Comparison of ENCODE assay signal across 8 mouse cellular contexts in the genomic region with DNA sequence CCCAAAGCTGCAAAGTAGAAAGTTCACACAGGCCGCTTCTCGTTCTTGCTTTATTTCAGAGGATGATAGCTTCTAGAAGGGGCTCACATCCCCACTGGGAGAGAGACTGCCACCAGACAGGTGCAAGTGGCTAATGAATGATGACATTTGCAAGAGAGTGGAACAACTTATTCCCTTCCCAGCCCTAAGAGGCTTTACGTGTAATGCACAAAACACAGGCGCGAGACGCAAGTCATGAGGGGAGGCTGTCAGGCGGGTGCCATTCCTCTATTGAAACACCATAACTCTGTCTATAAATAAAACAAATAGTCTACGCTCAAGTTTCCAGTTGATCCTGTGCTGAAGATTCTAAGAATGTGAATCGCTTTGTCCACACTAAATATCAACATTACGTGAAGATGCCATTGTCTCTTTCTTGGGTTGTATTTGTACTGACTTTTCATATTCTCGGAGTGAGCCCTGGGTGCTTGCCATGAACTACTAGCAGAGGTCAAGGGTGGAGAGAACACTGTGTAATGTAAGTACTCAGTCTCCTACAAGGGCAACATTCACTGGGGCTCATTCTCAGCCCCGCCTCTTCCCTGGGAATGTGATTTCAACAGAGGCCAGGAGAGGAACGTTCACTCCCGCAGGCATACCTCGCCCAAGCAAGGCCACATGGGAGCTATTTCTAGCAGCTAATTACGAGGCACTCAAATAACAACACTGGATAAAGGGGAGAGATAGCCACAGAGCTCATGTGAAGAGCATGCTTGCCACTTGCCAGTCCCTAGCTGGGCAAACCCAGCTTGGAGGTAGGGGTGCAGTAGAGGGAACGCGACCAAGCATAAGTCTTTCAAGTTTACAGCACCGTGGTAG.
DNase-seq lines count a peak whose midpoint lies in the region; ATAC-seq and TF ChIP-seq lines count a peak whose summit lies in the region.

No protein-coding gene starts in this region.

- no peak overlapping the region for H3K27ac ChIP-seq in liver, adult 2 months (replicated peaks; ENCODE audit: insufficient read depth, low read depth, low read length)
- H3K27ac ChIP-seq in liver, embryonic 11.5 days (ENCODE audit: low read depth, low read length): no peak overlapping the region
- H3K27ac ChIP-seq in kidney, embryonic 15.5 days: peak overlapping the region; percentile 67

- peak; percentile 4 for DNase-seq in liver, adult 2 months (ENCODE audit: extremely low read depth, low read depth, low spot score)
- DNase-seq in liver, embryonic 11.5 days (ENCODE audit: low spot score): no peak
- peak; percentile 99 for DNase-seq in heart, adult 11 months
- peak; percentile 61 for DNase-seq in mesoderm, embryonic 11.5 days (ENCODE audit: low read depth, low spot score)
- no peak for DNase-seq in left cerebral cortex, postnatal 4 days
- no peak for DNase-seq in cerebellum, postnatal 36 days

- no peak overlapping the region for H3K9ac ChIP-seq in liver, adult 2 months (ENCODE audit: low read depth, low read length)
- no peak overlapping the region for H3K9ac ChIP-seq in liver, embryonic 11.5 days (ENCODE audit: low read depth, low read length)
- H3K9ac ChIP-seq in kidney, embryonic 15.5 days: no peak overlapping the region

- H3K9me3 ChIP-seq in liver, embryonic 11.5 days (ENCODE audit: control insufficient read depth, low read length): no peaks in the 10 kb centered on the region
- no peaks in the 10 kb centered on the region for H3K9me3 ChIP-seq in kidney, embryonic 15.5 days (replicated peaks)

- TF ChIP-seq CTCF in liver, adult 2 months (IDR thresholded peaks at IDR 0.05; ENCODE audit: low read depth, low read length): no peak

- no peaks in the 10 kb centered on the region for H3K79me2 ChIP-seq in liver, adult 2 months (ENCODE audit: control insufficient read depth, insufficient read depth, low read length)

- TF ChIP-seq POLR2A in liver, adult 2 months (IDR thresholded peaks at IDR 0.05; ENCODE audit: extremely low read depth, insufficient read depth, low read length): no peak

- H3K27me3 ChIP-seq in liver, adult 2 months (ENCODE audit: control insufficient read depth, insufficient read depth, low read length): no peaks in the 10 kb centered on the region
- H3K27me3 ChIP-seq in liver, embryonic 11.5 days (replicated peaks; ENCODE audit: control insufficient read depth, insufficient read depth, low read length): no peaks in the 10 kb centered on the region
- H3K27me3 ChIP-seq in kidney, embryonic 15.5 days: 0 out of 2 replicates have a peak, but pooled peaks cover 3% of the 10 kb centered on the region

- WGBS in liver, adult 2 months: 81% methylated on average over 19 of the region's 19 CpGs
- WGBS in liver, embryonic 11.5 days: 80% methylated on average over 19 of the region's 19 CpGs
- WGBS in kidney, embryonic 15.5 days: 53% methylated on average over 19 of the region's 19 CpGs

- H3K4me3 ChIP-seq in liver, adult 2 months (ENCODE audit: insufficient read depth, low read depth, low read length): no peak overlapping the region
- H3K4me3 ChIP-seq in liver, embryonic 11.5 days (ENCODE audit: low read depth, low read length): no peak overlapping the region
- no peak overlapping the region for H3K4me3 ChIP-seq in kidney, embryonic 15.5 days (replicated peaks)

- H3K36me3 ChIP-seq in liver, adult 2 months (ENCODE audit: control insufficient read depth, insufficient read depth, low read length): no peaks in the 10 kb centered on the region
- no peaks in the 10 kb centered on the region for H3K36me3 ChIP-seq in liver, embryonic 11.5 days (ENCODE audit: control insufficient read depth, insufficient read depth, low read length)
- no peaks in the 10 kb centered on the region for H3K36me3 ChIP-seq in kidney, embryonic 15.5 days

- no peaks in the 10 kb centered on the region for H3K4me1 ChIP-seq in liver, adult 2 months (ENCODE audit: control insufficient read depth, insufficient read depth, low read length)
- H3K4me1 ChIP-seq in liver, embryonic 11.5 days (replicated peaks; ENCODE audit: control insufficient read depth, insufficient read depth, low read length): 0 out of 2 replicates have a peak, but pooled peaks cover 5% of the 10 kb centered on the region
- peaks cover 21% of the 10 kb centered on the region for H3K4me1 ChIP-seq in kidney, embryonic 15.5 days

- no peak for ATAC-seq in liver, embryonic 11.5 days (replicated peaks; ENCODE audit: low FRiP score)
- ATAC-seq in kidney, embryonic 15.5 days (replicated peaks; ENCODE audit: low FRiP score): peak; percentile 73
- ATAC-seq in megakaryocyte progenitor cell, adult 5-6 weeks (replicated peaks; ENCODE audit: poor library complexity): no peak

- no peak overlapping the region for H3K4me2 ChIP-seq in liver, embryonic 11.5 days
- H3K4me2 ChIP-seq in kidney, embryonic 15.5 days: no peak overlapping the region

- intact Hi-C loops in left cerebral cortex, postnatal 4 days (cut with DNase I): no loop called here

Comparison
In these comparisons a context has a peak if more than half of its experiments do, and no peak if none do; other contexts are left out.
1. DNase-seq: peak in liver, adult 2 months (single experiment), heart, adult 11 months (single experiment) and mesoderm, embryonic 11.5 days (single experiment); none in liver, embryonic 11.5 days (single experiment), left cerebral cortex, postnatal 4 days (single experiment) and cerebellum, postnatal 36 days (0 of 2).